Mouse (Mus musculus): ENCODE results near the gene Cd52. TPM values are rescaled to one million over a fixed set of nuclear protein-coding genes. Genes with fewer than 3 reads are reported as not detected.
A peak's percentile ranks its signal among the peaks of the same experiment; 100 is the strongest.

Cd52 gene
- polyA plus RNA-seq, 1 experiment from 2014 or later: 2.5 TPM

- DNase-seq (ENCODE audit: low spot score) (peak; percentile 93), ATAC-seq (replicated peaks; ENCODE audit: low FRiP score) (peak; percentile 94)
- Histone ChIP-seq H3K27me3 (ENCODE audit: control insufficient read depth, insufficient read depth, low read length) (no peaks in the 10 kb centered on the region), H3K27ac (ENCODE audit: low read depth, low read length) (peak within 1 kb of the TSS; percentile 57), H3K4me1 (replicated peaks; ENCODE audit: control insufficient read depth, insufficient read depth, low read length) (peaks cover 12% of the 10 kb centered on the region; the same call in 1 of the 2 replicates), H3K4me3 (ENCODE audit: low read depth, low read length) (peak within 1 kb of the TSS; percentile 74), H3K9ac (ENCODE audit: low read length) (peak within 1 kb of the TSS; percentile 89), H3K36me3 (ENCODE audit: control insufficient read depth, insufficient read depth, low read length) (no peaks in the 10 kb centered on the region), H3K4me2 (ENCODE audit: low read depth, low read length, severe bottlenecking) (peak within 1 kb of the TSS; percentile 80), H3K9me3 (ENCODE audit: control insufficient read depth, low read length) (no peaks in the 10 kb centered on the region)
- WGBS: under 1% methylated on average over 50 of the region's 50 CpGs
Measured at GRCm38 (mm10) chr4:134128221-134128982, 33.5 kb upstream of the Cd52 start, which contains the start of gene Sh3bgrl3. Gene Sh3bgrl3 (minus strand): TSS chr4:134128789.

GRCm38 (mm10) chr4:134127793-134128192 is 32.9 kb upstream of the Cd52 start:
- Histone ChIP-seq H3K4me1 (replicated peaks; ENCODE audit: control insufficient read depth, insufficient read depth, low read length) (peaks cover 12% of the 10 kb centered on the region; the same call in 1 of the 2 replicates), H3K4me3 (ENCODE audit: low read depth, low read length) (peak overlapping the region; percentile 74), H3K4me2 (ENCODE audit: low read depth, low read length, severe bottlenecking) (peak overlapping the region; percentile 80), H3K27me3 (ENCODE audit: control insufficient read depth, insufficient read depth, low read length) (no peaks in the 10 kb centered on the region), H3K9ac (ENCODE audit: low read length) (peak overlapping the region; percentile 89), H3K27ac (ENCODE audit: low read depth, low read length) (no peak overlapping the region), H3K36me3 (ENCODE audit: control insufficient read depth, insufficient read depth, low read length) (no peaks in the 10 kb centered on the region), H3K9me3 (ENCODE audit: control insufficient read depth, low read length) (no peaks in the 10 kb centered on the region)
- ATAC-seq (replicated peaks; ENCODE audit: low FRiP score): no peak
- peak; percentile 50 for DNase-seq (ENCODE audit: low spot score)
- WGBS: 60% methylated on average over 8 of the region's 8 CpGs

GRCm38 (mm10) chr4:134127121-134127455 is 32.2 kb upstream of the Cd52 start:
- Histone ChIP-seq H3K9me3 (ENCODE audit: control insufficient read depth, low read length) (no peaks in the 10 kb centered on the region), H3K4me3 (ENCODE audit: low read depth, low read length) (no peak overlapping the region), H3K36me3 (ENCODE audit: control insufficient read depth, insufficient read depth, low read length) (no peaks in the 10 kb centered on the region), H3K9ac (ENCODE audit: low read length) (no peak overlapping the region), H3K4me2 (ENCODE audit: low read depth, low read length, severe bottlenecking) (no peak overlapping the region), H3K27me3 (ENCODE audit: control insufficient read depth, insufficient read depth, low read length) (no peaks in the 10 kb centered on the region), H3K4me1 (replicated peaks; ENCODE audit: control insufficient read depth, insufficient read depth, low read length) (peaks cover 12% of the 10 kb centered on the region; the same call in 1 of the 2 replicates), H3K27ac (ENCODE audit: low read depth, low read length) (no peak overlapping the region)
- peak; percentile 47 for DNase-seq (ENCODE audit: low spot score)
- no peak for ATAC-seq (replicated peaks; ENCODE audit: low FRiP score)
- 89% methylated on average over 7 of the region's 7 CpGs for WGBS

DNA sequence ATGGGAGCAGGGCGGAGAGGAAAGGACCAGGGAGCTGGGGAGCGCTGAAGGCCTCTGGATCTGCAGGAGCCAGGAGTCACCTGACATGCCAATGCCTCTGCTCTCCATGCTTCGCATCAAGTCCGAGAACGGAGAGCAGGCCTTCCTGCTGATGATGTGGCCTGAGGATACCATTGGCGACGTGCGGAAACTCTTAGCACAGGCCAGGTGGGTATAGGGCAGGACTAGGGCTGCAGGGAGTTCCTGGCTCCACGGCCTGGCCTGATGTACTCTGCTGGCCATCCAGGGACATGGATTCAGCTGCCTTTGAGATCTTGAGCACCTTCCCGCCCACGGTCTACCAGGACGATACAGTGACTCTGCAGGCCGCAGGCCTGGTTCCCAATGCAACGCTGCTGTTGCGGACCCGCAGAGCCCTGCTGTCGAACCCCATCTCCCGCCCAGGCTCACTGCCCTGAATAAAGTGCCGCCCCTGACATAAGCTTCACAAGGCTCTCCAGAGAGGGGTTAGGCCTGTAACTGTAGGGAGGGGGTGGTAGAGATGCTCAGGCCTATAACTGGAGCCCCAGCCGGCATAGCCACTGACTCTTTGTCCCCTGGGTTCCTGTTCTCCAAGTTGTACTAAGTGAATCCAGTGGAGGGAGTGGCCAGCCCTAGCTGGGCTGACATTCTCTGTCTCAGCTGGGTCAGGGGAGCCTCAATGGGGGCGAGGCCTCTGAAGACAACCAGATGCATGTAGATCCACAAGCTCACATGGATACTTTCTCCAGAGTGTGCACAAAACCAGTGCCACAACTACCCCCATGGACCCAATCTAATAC is 31.6 kb upstream of the Cd52 start:
- Histone ChIP-seq H3K9me3 (ENCODE audit: control insufficient read depth, low read length) (no peaks in the 10 kb centered on the region), H3K9ac (ENCODE audit: low read length) (no peak overlapping the region), H3K27ac (ENCODE audit: low read depth, low read length) (no peak overlapping the region), H3K4me2 (ENCODE audit: low read depth, low read length, severe bottlenecking) (no peak overlapping the region), H3K27me3 (ENCODE audit: control insufficient read depth, insufficient read depth, low read length) (no peaks in the 10 kb centered on the region), H3K4me1 (replicated peaks; ENCODE audit: control insufficient read depth, insufficient read depth, low read length) (peaks cover 12% of the 10 kb centered on the region; the same call in 1 of the 2 replicates), H3K4me3 (ENCODE audit: low read depth, low read length) (no peak overlapping the region), H3K36me3 (ENCODE audit: control insufficient read depth, insufficient read depth, low read length) (no peaks in the 10 kb centered on the region)
- DNase-seq (ENCODE audit: low spot score): peak; percentile 50
- ATAC-seq (replicated peaks; ENCODE audit: low FRiP score): no peak
- 89% methylated on average over 21 of the region's 21 CpGs for WGBS

- Histone ChIP-seq H3K27me3 (ENCODE audit: control insufficient read depth, insufficient read depth, low read length) (no peaks in the 10 kb centered on the region), H3K27ac (ENCODE audit: low read depth, low read length) (no peak overlapping the region), H3K4me2 (ENCODE audit: low read depth, low read length, severe bottlenecking) (no peak overlapping the region), H3K4me3 (ENCODE audit: low read depth, low read length) (no peak overlapping the region), H3K36me3 (ENCODE audit: control insufficient read depth, insufficient read depth, low read length) (no peaks in the 10 kb centered on the region), H3K9me3 (ENCODE audit: control insufficient read depth, low read length) (no peaks in the 10 kb centered on the region), H3K9ac (ENCODE audit: low read length) (no peak overlapping the region), H3K4me1 (replicated peaks; ENCODE audit: control insufficient read depth, insufficient read depth, low read length) (peaks cover 12% of the 10 kb centered on the region; the same call in 1 of the 2 replicates)
- DNase-seq (ENCODE audit: low spot score) (peak; percentile 47), ATAC-seq (replicated peaks; ENCODE audit: low FRiP score) (no peak)
- WGBS: 87% methylated on average over 15 of the region's 15 CpGs
Measured at GRCm38 (mm10) chr4:134125383-134126060, 30.6 kb upstream of the Cd52 start.

DNA sequence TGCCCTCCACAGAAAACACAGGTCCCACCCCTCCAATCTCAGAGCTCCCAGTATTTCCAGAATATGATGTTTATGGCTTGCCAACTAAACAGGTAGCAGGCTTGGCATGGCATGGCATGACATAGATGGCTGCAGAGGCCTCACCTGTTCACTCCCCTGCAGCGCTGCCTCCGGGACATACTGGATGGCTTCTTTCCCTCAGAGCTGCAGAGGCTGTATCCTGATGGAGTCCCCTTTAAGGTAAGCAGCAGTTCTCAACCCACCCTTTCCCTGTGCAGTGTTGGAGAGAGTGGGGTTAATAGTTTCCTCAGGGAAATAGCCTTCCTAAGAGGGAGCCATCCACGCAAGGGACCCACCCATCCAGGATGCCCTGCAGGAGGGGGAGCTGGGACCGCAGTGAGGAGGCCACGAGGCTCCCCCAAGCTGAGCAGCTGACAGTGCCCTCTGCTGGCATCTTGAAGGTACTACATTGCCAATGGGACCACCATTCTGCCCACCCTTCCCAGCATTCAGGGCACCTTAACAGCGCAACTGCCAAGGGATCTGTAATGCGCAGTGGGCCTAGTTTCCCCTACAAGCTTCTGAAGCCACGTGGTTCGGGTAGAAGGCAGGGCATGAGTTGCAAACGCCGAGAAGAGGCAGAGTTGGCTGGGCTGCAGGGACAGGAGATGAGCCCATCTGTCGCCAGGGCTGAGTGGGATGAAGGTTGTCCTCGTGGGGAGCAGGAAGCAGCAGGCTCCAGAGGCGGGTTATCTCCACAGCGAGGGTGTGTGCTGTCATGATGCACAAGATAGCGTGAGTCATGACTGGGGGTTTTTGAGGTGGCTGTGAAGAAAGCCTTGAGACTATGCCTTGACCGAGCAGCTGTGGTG is 29.0 kb upstream of the Cd52 start:
- DNase-seq (ENCODE audit: low spot score): peak; percentile 83
- Histone ChIP-seq H3K27ac (ENCODE audit: low read depth, low read length) (no peak overlapping the region), H3K36me3 (ENCODE audit: control insufficient read depth, insufficient read depth, low read length) (no peaks in the 10 kb centered on the region), H3K27me3 (ENCODE audit: control insufficient read depth, insufficient read depth, low read length) (no peaks in the 10 kb centered on the region), H3K4me1 (replicated peaks; ENCODE audit: control insufficient read depth, insufficient read depth, low read length) (peaks cover 6% of the 10 kb centered on the region; the same call in 1 of the 2 replicates), H3K4me2 (ENCODE audit: low read depth, low read length, severe bottlenecking) (no peak overlapping the region), H3K9me3 (ENCODE audit: control insufficient read depth, low read length) (no peaks in the 10 kb centered on the region), H3K4me3 (ENCODE audit: low read depth, low read length) (no peak overlapping the region), H3K9ac (ENCODE audit: low read length) (no peak overlapping the region)
- no peak for ATAC-seq (replicated peaks; ENCODE audit: low FRiP score)
- 24% methylated on average over 17 of the region's 17 CpGs for WGBS

GRCm38 (mm10) chr4:134123147-134123546 is 28.3 kb upstream of the Cd52 start:
- WGBS: 87% methylated on average over 6 of the region's 6 CpGs
- Histone ChIP-seq H3K27ac (ENCODE audit: low read depth, low read length) (no peak overlapping the region), H3K9ac (ENCODE audit: low read length) (no peak overlapping the region), H3K36me3 (ENCODE audit: control insufficient read depth, insufficient read depth, low read length) (no peaks in the 10 kb centered on the region), H3K9me3 (ENCODE audit: control insufficient read depth, low read length) (no peaks in the 10 kb centered on the region), H3K4me1 (replicated peaks; ENCODE audit: control insufficient read depth, insufficient read depth, low read length) (0 out of 2 replicates have a peak, but pooled peaks cover 5% of the 10 kb centered on the region), H3K4me2 (ENCODE audit: low read depth, low read length, severe bottlenecking) (no peak overlapping the region), H3K4me3 (ENCODE audit: low read depth, low read length) (no peak overlapping the region), H3K27me3 (ENCODE audit: control insufficient read depth, insufficient read depth, low read length) (no peaks in the 10 kb centered on the region)
- DNase-seq (ENCODE audit: low spot score): no peak
- ATAC-seq (replicated peaks; ENCODE audit: low FRiP score): no peak
